Mouse (Mus musculus): ENCODE results near the gene Nxpe3. TPM values are rescaled to one million over a fixed set of nuclear protein-coding genes. Genes with fewer than 3 reads are reported as not detected.

Nxpe3 gene
- polyA plus RNA-seq, 1 experiment from 2014 or later: 0.81 TPM

GRCm38 (mm10) chr16:55910208-55910793, 15.2 kb upstream of the Nxpe3 start:
- no peaks in the 10 kb centered on the region for H3K4me1 ChIP-seq (ENCODE audit: control insufficient read depth, insufficient read depth, low read length)
- ATAC-seq (replicated peaks; ENCODE audit: extremely low read depth, insufficient read depth, low FRiP score): no peak; the same call in 1 of the 2 replicates
- WGBS: 89% methylated on average over 10 of the region's 10 CpGs

GRCm38 (mm10) chr16:55906928-55907679, 12.0 kb upstream of the Nxpe3 start:
- no peaks in the 10 kb centered on the region for H3K27me3 ChIP-seq (ENCODE audit: control insufficient read depth, insufficient read depth, low read length)
- WGBS: 86% methylated on average over 5 of the region's 5 CpGs
- H3K4me1 ChIP-seq (ENCODE audit: control insufficient read depth, insufficient read depth, low read length): no peaks in the 10 kb centered on the region
- no peak overlapping the region for H3K9ac ChIP-seq (ENCODE audit: low read length)
- no peaks in the 10 kb centered on the region for H3K9me3 ChIP-seq (replicated peaks; ENCODE audit: control insufficient read depth, low read length)
- peaks cover 24% of the 10 kb centered on the region for H3K36me3 ChIP-seq (ENCODE audit: control insufficient read depth, insufficient read depth)
- H3K27ac ChIP-seq (ENCODE audit: low read length): no peak overlapping the region
- no peak overlapping the region for H3K4me2 ChIP-seq (ENCODE audit: low read depth, low read length)
- ATAC-seq (replicated peaks; ENCODE audit: extremely low read depth, insufficient read depth, low FRiP score): no peak
- H3K4me3 ChIP-seq (ENCODE audit: low read length): no peak overlapping the region

More at GRCm38 (mm10) chr16:55910208-55910793, 15.2 kb upstream of the Nxpe3 start:
- no peaks in the 10 kb centered on the region for H3K27me3 ChIP-seq (ENCODE audit: control insufficient read depth, insufficient read depth, low read length)
- no peak overlapping the region for H3K27ac ChIP-seq (ENCODE audit: low read length)
- H3K4me3 ChIP-seq (ENCODE audit: low read length): no peak overlapping the region
- H3K9me3 ChIP-seq (replicated peaks; ENCODE audit: control insufficient read depth, low read length): no peaks in the 10 kb centered on the region
- H3K4me2 ChIP-seq (ENCODE audit: low read depth, low read length): no peak overlapping the region
- H3K9ac ChIP-seq (ENCODE audit: low read length): no peak overlapping the region
- H3K36me3 ChIP-seq (ENCODE audit: control insufficient read depth, insufficient read depth): peaks cover 24% of the 10 kb centered on the region

GRCm38 (mm10) chr16:55905370-55905769, 10.3 kb upstream of the Nxpe3 start:
- H3K4me3 ChIP-seq (ENCODE audit: low read length): no peak overlapping the region
- H3K9me3 ChIP-seq (replicated peaks; ENCODE audit: control insufficient read depth, low read length): no peaks in the 10 kb centered on the region
- no peak overlapping the region for H3K27ac ChIP-seq (ENCODE audit: low read length)
- H3K27me3 ChIP-seq (ENCODE audit: control insufficient read depth, insufficient read depth, low read length): no peaks in the 10 kb centered on the region
- no peak overlapping the region for H3K4me2 ChIP-seq (ENCODE audit: low read depth, low read length)
- H3K36me3 ChIP-seq (ENCODE audit: control insufficient read depth, insufficient read depth): peaks cover 20% of the 10 kb centered on the region
- 83% methylated on average over 25 of the region's 25 CpGs for WGBS
- ATAC-seq (replicated peaks; ENCODE audit: extremely low read depth, insufficient read depth, low FRiP score): no peak
- H3K4me1 ChIP-seq (ENCODE audit: control insufficient read depth, insufficient read depth, low read length): no peaks in the 10 kb centered on the region
- no peak overlapping the region for H3K9ac ChIP-seq (ENCODE audit: low read length)

GRCm38 (mm10) chr16:55901839-55902756, 7.0 kb upstream of the Nxpe3 start:
- no peaks in the 10 kb centered on the region for H3K9me3 ChIP-seq (replicated peaks; ENCODE audit: control insufficient read depth, low read length)
- H3K27ac ChIP-seq (ENCODE audit: low read length): no peak overlapping the region
- peaks cover 4% of the 10 kb centered on the region; the same call in 1 of the 2 replicates for H3K4me1 ChIP-seq (ENCODE audit: control insufficient read depth, insufficient read depth, low read length)
- 88% methylated on average over 14 of the region's 14 CpGs for WGBS
- peaks cover 16% of the 10 kb centered on the region; the same call in 1 of the 2 replicates for H3K36me3 ChIP-seq (ENCODE audit: control insufficient read depth, insufficient read depth)
- no peak for ATAC-seq (replicated peaks; ENCODE audit: extremely low read depth, insufficient read depth, low FRiP score)
- no peaks in the 10 kb centered on the region for H3K27me3 ChIP-seq (ENCODE audit: control insufficient read depth, insufficient read depth, low read length)
- no peak overlapping the region for H3K9ac ChIP-seq (ENCODE audit: low read length)
- H3K4me2 ChIP-seq (ENCODE audit: low read depth, low read length): no peak overlapping the region
- no peak overlapping the region for H3K4me3 ChIP-seq (ENCODE audit: low read length)

- H3K4me3 ChIP-seq (ENCODE audit: low read length): no peak overlapping the region
- H3K36me3 ChIP-seq (ENCODE audit: control insufficient read depth, insufficient read depth): no peaks in the 10 kb centered on the region
- no peak overlapping the region for H3K4me2 ChIP-seq (ENCODE audit: low read depth, low read length)
- no peaks in the 10 kb centered on the region for H3K27me3 ChIP-seq (ENCODE audit: control insufficient read depth, insufficient read depth, low read length)
- H3K4me1 ChIP-seq (ENCODE audit: control insufficient read depth, insufficient read depth, low read length): peaks cover 10% of the 10 kb centered on the region; the same call in 1 of the 2 replicates
- 56% methylated on average over 9 of the region's 9 CpGs for WGBS
- no peak for ATAC-seq (replicated peaks; ENCODE audit: extremely low read depth, insufficient read depth, low FRiP score)
- H3K9me3 ChIP-seq (replicated peaks; ENCODE audit: control insufficient read depth, low read length): no peaks in the 10 kb centered on the region
- H3K9ac ChIP-seq (ENCODE audit: low read length): no peak overlapping the region
- H3K27ac ChIP-seq (ENCODE audit: low read length): no peak overlapping the region
These were observed 3.4 kb upstream of the Nxpe3 start for GRCm38 (mm10) chr16:55898385-55899002.

GRCm38 (mm10) chr16:55895651-55896095, 588 bp upstream of the Nxpe3 start:
- no peaks in the 10 kb centered on the region for H3K27me3 ChIP-seq (ENCODE audit: control insufficient read depth, insufficient read depth, low read length)
- H3K4me3 ChIP-seq (ENCODE audit: low read length): peak overlapping the region; percentile 74
- 7% methylated on average over 9 of the region's 9 CpGs for WGBS
- H3K4me2 ChIP-seq (ENCODE audit: low read depth, low read length): peak overlapping the region; percentile 92
- no peaks in the 10 kb centered on the region for H3K9me3 ChIP-seq (replicated peaks; ENCODE audit: control insufficient read depth, low read length)
- peak overlapping the region; percentile 73 for H3K9ac ChIP-seq (ENCODE audit: low read length)
- H3K36me3 ChIP-seq (ENCODE audit: control insufficient read depth, insufficient read depth): no peaks in the 10 kb centered on the region
- peak overlapping the region; percentile 56 for H3K27ac ChIP-seq (ENCODE audit: low read length)
- peaks cover 10% of the 10 kb centered on the region; the same call in 1 of the 2 replicates for H3K4me1 ChIP-seq (ENCODE audit: control insufficient read depth, insufficient read depth, low read length)
- ATAC-seq (replicated peaks; ENCODE audit: extremely low read depth, insufficient read depth, low FRiP score): no peak

GRCm38 (mm10) chr16:55894536-55894892, 571 bp downstream of the Nxpe3 start:
- Histone ChIP-seq H3K27me3 (ENCODE audit: control insufficient read depth, insufficient read depth, low read length) (no peaks in the 10 kb centered on the region), H3K4me1 (ENCODE audit: control insufficient read depth, insufficient read depth, low read length) (peaks cover 10% of the 10 kb centered on the region; the same call in 1 of the 2 replicates), H3K4me3 (ENCODE audit: low read length) (peak overlapping the region; percentile 74), H3K27ac (ENCODE audit: low read length) (no peak overlapping the region; the same call in 1 of the 2 replicates), H3K36me3 (ENCODE audit: control insufficient read depth, insufficient read depth) (no peaks in the 10 kb centered on the region), H3K4me2 (ENCODE audit: low read depth, low read length) (peak overlapping the region; percentile 92), H3K9me3 (replicated peaks; ENCODE audit: control insufficient read depth, low read length) (no peaks in the 10 kb centered on the region), H3K9ac (ENCODE audit: low read length) (peak overlapping the region; percentile 73)
- no peak for ATAC-seq (replicated peaks; ENCODE audit: extremely low read depth, insufficient read depth, low FRiP score)
- WGBS: 2% methylated on average over 4 of the region's 4 CpGs

GRCm38 (mm10) chr16:55893410-55894107, 1.5 kb downstream of the Nxpe3 start:
- H3K4me2 ChIP-seq (ENCODE audit: low read depth, low read length): no peak overlapping the region
- H3K27ac ChIP-seq (ENCODE audit: low read length): no peak overlapping the region
- WGBS: 51% methylated on average over 8 of the region's 8 CpGs

More at GRCm38 (mm10) chr16:55893410-55894107, 1.5 kb downstream of the Nxpe3 start:
- peaks cover 8% of the 10 kb centered on the region; the same call in 1 of the 2 replicates for H3K4me1 ChIP-seq (ENCODE audit: control insufficient read depth, insufficient read depth, low read length)
- H3K9me3 ChIP-seq (replicated peaks; ENCODE audit: control insufficient read depth, low read length): no peaks in the 10 kb centered on the region
- H3K4me3 ChIP-seq (ENCODE audit: low read length): no peak overlapping the region
- no peaks in the 10 kb centered on the region for H3K27me3 ChIP-seq (ENCODE audit: control insufficient read depth, insufficient read depth, low read length)
- ATAC-seq (replicated peaks; ENCODE audit: extremely low read depth, insufficient read depth, low FRiP score): no peak
- no peaks in the 10 kb centered on the region for H3K36me3 ChIP-seq (ENCODE audit: control insufficient read depth, insufficient read depth)
- no peak overlapping the region for H3K9ac ChIP-seq (ENCODE audit: low read length)

Data from heart, embryonic 16.5 days (tissue).